Mouse (Mus musculus) megakaryocyte, embryonic 14.5 days (primary cell): ENCODE results near the gene Ice1.

Source experiments
- FLI1 ChIP-seq: IDR thresholded peaks from 2 replicates; pipeline ENCODE4 v1.6.1; 2012; ENCODE audit warnings: low read length, inconsistent platforms, mixed read lengths
- GATA1 ChIP-seq: IDR thresholded peaks from 3 replicates; pipeline ENCODE4 v1.6.1; 2012; ENCODE audit warnings: mixed read lengths, low read length, inconsistent platforms, borderline replicate concordance

DNA sequence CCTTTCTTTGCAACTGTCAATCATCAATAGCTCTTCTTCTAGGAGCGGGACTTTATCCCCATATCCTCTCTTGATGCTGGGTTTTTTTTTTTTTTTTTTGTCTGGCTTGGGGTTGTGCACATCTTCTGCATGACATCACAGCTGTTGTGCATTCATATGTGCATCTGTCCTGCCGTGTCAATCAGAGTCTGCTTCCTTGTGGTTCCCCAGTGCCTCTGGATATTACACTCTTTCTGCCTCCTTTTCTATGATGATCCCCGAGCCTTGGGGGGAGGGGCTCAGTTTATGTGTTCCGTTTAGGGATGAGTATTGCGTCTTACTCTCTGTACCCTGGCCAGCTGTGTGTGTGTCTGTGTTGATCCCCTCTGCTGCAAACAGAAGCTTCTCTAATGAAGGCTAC lies 84.0 kb downstream of the Ice1 start:
- TF ChIP-seq GATA1 (no peak), FLI1 (no peak)
